Mouse (Mus musculus) brown adipose tissue, adult 24 weeks (tissue): Measurements from ENCODE around the gene Qsox2. TPM values are rescaled to one million over a fixed set of nuclear protein-coding genes. Genes with fewer than 3 reads are reported as not detected.

Experiments used
- H3K27ac ChIP-seq: fragments of 200-500 bp; replicated peaks from 2 replicates; pipeline ENCODE4 v1.5.1; 2012; ENCODE audit warnings: low read depth, mild to moderate bottlenecking, low read length
- H3K4me1 ChIP-seq: fragments of 200-500 bp; 2 replicates; pipeline ENCODE4 v1.6.1; 2012; ENCODE audit warnings: low read length, mixed read lengths; ENCODE audit not compliant: control insufficient read depth, insufficient read depth, insufficient read length
- H3K4me3 ChIP-seq: fragments of 200-500 bp; 2 replicates; pipeline ENCODE4 v1.5.1; 2012; ENCODE audit warnings: low read depth, mild to moderate bottlenecking, low read length, moderate library complexity; ENCODE audit not compliant: insufficient read depth
- polyA plus RNA-seq: library from polyadenylated mRNA; stranded (reverse); fragments of >200 nt; gene quantifications from 2 replicates; pipeline ENCODE4 v1.2.4, GENCODE M21; 2012; ENCODE audit not compliant: missing spikeins, insufficient read depth, insufficient read length

Qsox2 gene
- polyA plus RNA-seq, 1 experiment = 5.2 TPM

- H3K4me1 ChIP-seq = no peaks in the 10 kb centered on the region
- H3K4me3 ChIP-seq = no peak overlapping the region
Observed at GRCm38 (mm10) chr2:26201926-26202848, 35.1 kb downstream of the Qsox2 start.

DNA sequence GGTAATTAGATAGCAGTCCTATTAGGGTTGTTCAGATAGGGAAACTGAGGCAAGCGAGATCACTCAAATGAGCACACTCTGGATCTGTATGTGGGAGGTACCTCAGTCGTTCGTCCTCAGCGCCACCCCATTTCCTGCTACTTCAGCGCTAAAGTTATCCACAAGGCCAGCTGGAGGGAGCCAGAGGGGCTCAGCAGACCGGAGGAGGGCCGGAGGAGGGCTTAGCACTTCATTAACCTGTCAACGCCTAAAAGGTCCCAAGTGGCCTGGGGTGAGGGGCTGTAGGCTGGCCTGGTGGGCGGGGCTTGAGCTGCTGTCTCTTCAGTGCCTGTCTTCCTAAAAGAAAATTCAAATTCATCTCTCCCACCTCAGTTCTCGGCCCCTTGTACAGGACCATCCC, 38.8 kb downstream of the Qsox2 start:
- no peak overlapping the region for H3K4me3 ChIP-seq
- no peak overlapping the region for H3K27ac ChIP-seq
- no peaks in the 10 kb centered on the region for H3K4me1 ChIP-seq

More at GRCm38 (mm10) chr2:26201926-26202848, 35.1 kb downstream of the Qsox2 start:
- no peak overlapping the region for H3K27ac ChIP-seq

- H3K4me3 ChIP-seq = no peak overlapping the region
- no peak overlapping the region for H3K27ac ChIP-seq
Observed at GRCm38 (mm10) chr2:26194552-26195339, 42.6 kb downstream of the Qsox2 start.

DNA sequence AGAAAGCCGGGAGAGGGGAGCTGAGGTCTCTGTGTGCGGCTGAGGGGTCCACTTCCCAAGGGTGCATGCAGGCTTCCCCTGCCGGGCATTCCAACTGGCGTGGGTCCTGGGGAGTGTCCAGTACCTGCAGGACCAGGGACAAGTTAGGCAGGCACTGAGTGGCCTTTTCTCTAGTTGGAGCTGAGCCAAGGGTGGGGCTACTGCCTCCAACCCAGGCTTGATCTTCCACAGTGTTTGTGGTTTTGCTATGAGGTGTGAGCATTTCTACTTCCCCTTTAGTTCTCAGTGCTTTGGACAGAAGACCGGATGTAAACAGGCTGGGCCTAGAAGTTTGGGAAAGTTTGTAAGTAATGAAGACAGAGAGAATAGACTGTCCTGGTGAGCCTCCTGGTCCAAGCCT, 48.8 kb downstream of the Qsox2 start:
- no peak overlapping the region for H3K27ac ChIP-seq
- H3K4me3 ChIP-seq = no peak overlapping the region
- no peaks in the 10 kb centered on the region for H3K4me1 ChIP-seq

More at GRCm38 (mm10) chr2:26194552-26195339, 42.6 kb downstream of the Qsox2 start:
- H3K4me1 ChIP-seq = no peaks in the 10 kb centered on the region

DNA sequence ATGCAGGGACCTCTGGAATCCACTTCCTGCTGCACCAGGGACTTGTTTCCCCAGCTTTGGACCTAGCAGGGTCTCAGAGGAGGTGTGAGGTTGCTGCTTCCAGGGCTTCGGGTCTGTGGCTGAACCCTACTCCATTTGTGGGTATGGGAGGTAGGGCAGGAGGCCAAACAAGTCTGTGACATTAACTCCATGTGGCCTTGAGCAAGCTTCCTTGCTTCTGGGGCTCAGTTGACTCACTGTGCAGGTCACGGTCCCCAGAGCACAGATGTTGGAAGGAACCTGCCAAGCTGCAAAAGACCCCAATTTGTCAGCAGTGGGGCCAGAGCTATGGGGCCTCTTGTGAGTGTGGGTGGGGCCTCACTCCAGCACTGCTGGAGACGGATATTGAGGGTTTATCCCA, 53.0 kb downstream of the Qsox2 start:
- no peaks in the 10 kb centered on the region for H3K4me1 ChIP-seq

GRCm38 (mm10) chr2:26182646-26183045, 54.7 kb downstream of the Qsox2 start:
- Histone ChIP-seq H3K27ac (no peak overlapping the region), H3K4me3 (no peak overlapping the region), H3K4me1 (no peaks in the 10 kb centered on the region)

More for the DNA sequence above, 53.0 kb downstream of the Qsox2 start:
- H3K4me3 ChIP-seq = no peak overlapping the region
- H3K27ac ChIP-seq = no peak overlapping the region

GRCm38 (mm10) chr2:26177189-26177588, 60.1 kb downstream of the Qsox2 start:
- no peaks in the 10 kb centered on the region for H3K4me1 ChIP-seq
- H3K4me3 ChIP-seq = no peak overlapping the region
- no peak overlapping the region for H3K27ac ChIP-seq

- Histone ChIP-seq H3K4me1 (no peaks in the 10 kb centered on the region), H3K27ac (no peak overlapping the region), H3K4me3 (no peak overlapping the region)
Observed at GRCm38 (mm10) chr2:26176731-26177130, 60.6 kb downstream of the Qsox2 start.

DNA sequence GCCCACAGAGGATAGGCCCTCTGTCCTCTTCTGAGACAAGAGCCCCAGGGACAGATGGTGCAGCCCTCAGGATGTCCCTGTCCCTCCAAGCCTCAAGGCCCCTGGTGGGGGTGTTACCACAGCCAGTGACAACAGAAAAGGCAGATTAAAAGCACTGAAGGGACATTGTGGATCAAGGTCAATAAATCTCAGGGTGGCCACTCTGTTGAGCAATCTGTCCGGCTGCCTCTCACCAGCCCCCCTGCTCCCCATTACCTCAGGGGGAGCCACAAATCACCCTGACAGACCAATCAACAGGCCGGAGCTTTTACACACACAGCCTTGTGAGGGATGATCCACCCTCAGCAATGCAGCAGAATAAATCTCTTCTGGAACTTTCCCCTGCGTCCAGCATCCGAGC, 62.1 kb downstream of the Qsox2 start:
- Histone ChIP-seq H3K4me3 (no peak overlapping the region), H3K27ac (no peak overlapping the region), H3K4me1 (no peaks in the 10 kb centered on the region)

DNA sequence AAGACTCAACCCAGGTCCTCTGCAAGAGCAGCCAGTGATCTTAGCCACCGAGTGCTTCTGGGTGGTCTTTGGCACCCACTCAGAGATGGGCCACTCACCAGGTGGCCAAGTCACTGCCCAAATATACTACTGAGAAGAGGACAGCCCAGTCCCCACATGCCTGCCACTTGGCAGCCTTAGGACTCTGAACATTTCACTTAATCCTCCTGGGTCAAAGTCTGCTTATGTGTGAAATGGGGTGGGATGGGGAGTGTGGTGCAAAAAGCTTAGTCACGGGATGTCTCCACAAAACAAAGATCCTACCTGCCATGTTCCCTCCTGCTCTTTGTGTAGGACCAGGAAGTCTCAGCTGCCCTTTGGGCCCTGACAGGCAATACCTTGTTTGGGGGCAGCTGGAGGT, 65.2 kb downstream of the Qsox2 start:
- no peaks in the 10 kb centered on the region for H3K4me1 ChIP-seq
- no peak overlapping the region for H3K4me3 ChIP-seq
- H3K27ac ChIP-seq = no peak overlapping the region

GRCm38 (mm10) chr2:26170376-26170775, 66.9 kb downstream of the Qsox2 start:
- H3K4me1 ChIP-seq = no peaks in the 10 kb centered on the region
- H3K4me3 ChIP-seq = no peak overlapping the region
- no peak overlapping the region for H3K27ac ChIP-seq

GRCm38 (mm10) chr2:26168843-26169579, 68.3 kb downstream of the Qsox2 start:
- H3K27ac ChIP-seq = no peak overlapping the region
- H3K4me1 ChIP-seq = no peaks in the 10 kb centered on the region
- H3K4me3 ChIP-seq = no peak overlapping the region

GRCm38 (mm10) chr2:26166890-26167289, 70.4 kb downstream of the Qsox2 start:
- Histone ChIP-seq H3K27ac (no peak overlapping the region), H3K4me1 (no peaks in the 10 kb centered on the region), H3K4me3 (no peak overlapping the region)
